Mouse (Mus musculus) ES-Bruce4 (cell line): ENCODE data around the gene Abcc12. TPM values are rescaled to one million over a fixed set of nuclear protein-coding genes. Genes with fewer than 3 reads are reported as not detected.
A peak's percentile ranks its signal among the peaks of the same experiment; 100 is the strongest.

Experiments
- H3K27ac ChIP-seq: 2 replicates; pipeline ENCODE4 v1.5.1; 2012; ENCODE audit warnings: low read length, inconsistent platforms; ENCODE audit not compliant: insufficient read depth
- H3K27me3 ChIP-seq: 2 replicates; pipeline ENCODE4 v1.6.1; 2012; ENCODE audit warnings: mild to moderate bottlenecking, low read length, inconsistent platforms; ENCODE audit not compliant: control insufficient read depth, poor library complexity, insufficient read depth, severe bottlenecking
- H3K36me3 ChIP-seq: 2 replicates; pipeline ENCODE4 v1.6.1; 2012; ENCODE audit warnings: inconsistent platforms, mild to moderate bottlenecking, low read length, moderate library complexity; ENCODE audit not compliant: control insufficient read depth, poor library complexity, insufficient read depth, severe bottlenecking
- H3K4me1 ChIP-seq: one replicate; pipeline ENCODE4 v1.8.1; 2011; ENCODE audit warnings: low read length; ENCODE audit not compliant: control insufficient read depth, insufficient read depth
- H3K4me3 ChIP-seq: 2 replicates; pipeline ENCODE4 v1.5.1; 2011; ENCODE audit warnings: low read depth, mild to moderate bottlenecking, low read length
- H3K9ac ChIP-seq: 2 replicates; pipeline ENCODE4 v1.6.1; 2012; ENCODE audit warnings: low read depth, mild to moderate bottlenecking, inconsistent platforms; ENCODE audit not compliant: poor library complexity, severe bottlenecking
- H3K9me3 ChIP-seq: replicated peaks from 2 replicates; pipeline ENCODE4 v1.6.1; 2012; ENCODE audit warnings: mild to moderate bottlenecking, low read length, inconsistent platforms; ENCODE audit not compliant: control insufficient read depth, poor library complexity, insufficient read depth, severe bottlenecking
- CTCF ChIP-seq: IDR thresholded peaks from one replicate; pipeline ENCODE4 v1.8.1; 2011; ENCODE audit warnings: low read depth, low read length
- EP300 ChIP-seq: IDR thresholded peaks from 2 replicates; pipeline ENCODE4 v1.6.1; 2011; ENCODE audit warnings: low read depth, low read length; ENCODE audit not compliant: insufficient read depth
- POLR2A ChIP-seq: IDR thresholded peaks from one replicate; pipeline ENCODE4 v1.8.1; 2011; ENCODE audit warnings: low read length; ENCODE audit not compliant: insufficient read depth
- polyA plus RNA-seq: library from polyadenylated mRNA; stranded (reverse); fragments of >200 nt; gene quantifications from 2 replicates; pipeline ENCODE4 v1.2.4, GENCODE M21; 2011; ENCODE audit warnings: low read depth; ENCODE audit not compliant: missing spikeins, insufficient read depth, insufficient read length

The Abcc12 gene
- not detected in 2 replicates for polyA plus RNA-seq

DNA sequence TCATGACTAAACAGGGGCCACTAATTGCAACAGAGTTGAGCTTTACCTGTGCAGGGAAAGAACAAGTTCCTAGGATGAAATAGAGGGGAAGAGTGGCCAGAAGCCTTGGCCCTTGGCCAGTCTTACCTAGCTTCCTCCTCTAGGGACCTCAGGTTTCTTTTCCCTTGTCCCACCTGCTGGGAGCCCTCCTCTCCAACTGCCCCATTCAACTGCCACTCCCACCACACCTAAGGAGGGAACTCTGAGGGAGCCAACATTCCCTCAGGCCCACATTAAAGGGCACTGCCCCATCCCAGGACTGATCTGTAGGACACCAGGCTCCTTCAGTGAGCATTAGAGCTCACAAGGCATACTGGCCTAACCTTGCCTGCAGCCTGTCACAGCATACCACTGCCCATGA lies at the start of gene Abcc12:
Gene Abcc12 (minus strand): TSS at position 229 of the 400 bp plus-strand sequence.
- no peaks in the 10 kb centered on the region for H3K27me3 ChIP-seq
- no peaks in the 10 kb centered on the region for H3K4me1 ChIP-seq
- H3K9me3 ChIP-seq, result no peaks in the 10 kb centered on the region
- H3K9ac ChIP-seq, result no peak within 1 kb of the TSS
- no peak within 1 kb of the TSS for H3K4me3 ChIP-seq
- TF ChIP-seq CTCF (no peak), EP300 (no peak), POLR2A (no peak)
- H3K27ac ChIP-seq, result no peak within 1 kb of the TSS
- no peaks in the 10 kb centered on the region for H3K36me3 ChIP-seq

DNA sequence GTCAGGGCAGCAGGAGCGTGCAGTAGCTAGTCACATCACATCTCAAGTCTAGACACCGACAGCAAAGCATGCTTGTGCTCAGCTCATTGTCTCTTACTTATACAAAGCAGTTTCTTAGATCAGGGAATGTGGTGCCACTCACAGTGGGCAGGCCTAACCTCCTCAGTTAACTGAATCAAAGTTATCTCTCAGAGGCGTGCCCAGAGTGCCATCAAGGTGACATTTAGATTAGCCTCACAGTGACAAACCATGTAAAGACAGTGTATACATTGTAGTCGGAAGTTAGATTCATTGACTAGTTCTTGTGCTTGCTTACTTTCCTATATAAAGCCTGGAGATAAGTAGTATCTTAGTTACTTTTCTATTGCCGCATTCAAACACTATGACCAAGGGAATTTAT lies 49.7 kb upstream of the Abcc12 start:
- Histone ChIP-seq H3K9me3 (no peaks in the 10 kb centered on the region), H3K4me3 (no peak overlapping the region), H3K27me3 (no peaks in the 10 kb centered on the region), H3K27ac (no peak overlapping the region), H3K4me1 (no peaks in the 10 kb centered on the region), H3K36me3 (peaks cover 5% of the 10 kb centered on the region; the same call in 1 of the 2 replicates), H3K9ac (no peak overlapping the region)
- TF ChIP-seq CTCF, result no peak
- no peak for TF ChIP-seq POLR2A
- no peak for TF ChIP-seq EP300

DNA sequence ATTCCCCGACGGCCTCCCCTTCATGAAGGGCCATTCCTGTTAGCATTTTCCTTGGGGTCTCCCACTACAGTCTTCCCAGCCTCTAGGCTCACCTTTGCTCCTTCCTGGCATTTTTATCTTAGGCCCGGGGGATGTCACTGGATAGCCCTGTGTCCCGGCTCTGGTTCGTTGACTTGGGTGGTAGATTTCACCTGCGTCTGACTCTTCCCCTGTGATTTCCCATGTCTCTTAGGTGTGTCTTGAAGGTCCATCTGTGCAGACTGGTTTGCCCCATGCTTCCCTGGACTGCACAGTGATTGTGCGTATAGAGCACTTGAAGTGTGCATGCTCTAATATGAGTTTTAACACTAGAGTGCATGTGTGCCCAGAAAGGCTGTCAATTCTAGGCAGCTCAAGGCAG lies 44.4 kb upstream of the Abcc12 start:
- no peak overlapping the region for H3K27ac ChIP-seq
- TF ChIP-seq CTCF (no peak), EP300 (no peak), POLR2A (no peak)

DNA sequence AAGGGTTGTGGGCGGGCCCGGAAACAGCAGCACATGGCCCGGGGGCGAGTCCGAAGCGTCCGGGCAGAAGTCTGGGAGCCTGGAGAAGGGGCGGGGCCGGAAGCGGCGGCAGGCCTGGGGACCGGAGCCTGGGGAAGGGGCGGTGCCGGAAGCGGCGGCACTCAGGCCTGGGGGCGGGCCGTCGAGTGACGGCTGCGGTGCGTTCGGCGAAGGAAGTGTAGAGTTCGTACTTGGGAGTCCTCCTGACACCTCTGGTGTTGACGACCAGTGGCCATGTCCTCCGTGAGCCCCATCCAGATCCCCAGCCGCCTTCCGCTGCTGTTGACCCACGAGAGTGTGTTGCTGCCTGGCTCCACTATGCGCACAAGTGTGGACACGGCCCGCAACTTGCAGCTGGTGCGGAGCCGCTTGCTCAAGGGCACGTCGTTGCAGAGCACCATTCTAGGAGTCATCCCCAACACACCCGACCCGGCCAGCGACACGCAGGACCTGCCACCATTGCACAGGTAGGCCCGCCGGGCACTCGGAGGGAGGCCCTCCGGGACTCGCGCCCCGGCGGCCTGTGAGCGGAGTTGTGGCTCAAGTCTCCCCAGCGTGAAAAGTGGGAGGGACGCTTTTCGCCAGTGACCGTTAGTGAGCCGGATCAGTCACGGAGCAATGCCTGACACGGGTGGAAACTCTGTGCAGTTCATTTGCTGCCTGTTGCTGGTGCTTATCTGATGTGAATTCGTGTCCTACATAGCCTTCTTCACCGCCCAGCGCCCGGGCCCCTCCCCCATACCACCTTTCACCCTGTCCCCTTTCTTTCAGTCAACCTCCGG lies 43.6 kb upstream of the Abcc12 start, which contains the start of gene Lonp2:
Gene Lonp2 (plus strand): TSS at position 133 of the 821 bp plus-strand sequence.
- peak within 1 kb of the TSS; percentile 82 for H3K9ac ChIP-seq
- H3K27me3 ChIP-seq, result no peaks in the 10 kb centered on the region
- TF ChIP-seq EP300 (0 out of 2 replicates have a peak, but pooled peaks have one; percentile 14), POLR2A (peak; percentile 34), CTCF (no peak)
- H3K4me1 ChIP-seq, result peaks cover 1% of the 10 kb centered on the region
- no peaks in the 10 kb centered on the region for H3K9me3 ChIP-seq
- no peaks in the 10 kb centered on the region for H3K36me3 ChIP-seq
- peak within 1 kb of the TSS; percentile 98 for H3K4me3 ChIP-seq
- no peak within 1 kb of the TSS for H3K27ac ChIP-seq

More for the DNA sequence above, 44.4 kb upstream of the Abcc12 start:
- peak overlapping the region; percentile 9; the same call in 1 of the 2 replicates for H3K4me3 ChIP-seq
- no peak overlapping the region for H3K9ac ChIP-seq
- H3K9me3 ChIP-seq, result no peaks in the 10 kb centered on the region
- H3K4me1 ChIP-seq, result peaks cover 1% of the 10 kb centered on the region
- no peaks in the 10 kb centered on the region for H3K36me3 ChIP-seq
- no peaks in the 10 kb centered on the region for H3K27me3 ChIP-seq

DNA sequence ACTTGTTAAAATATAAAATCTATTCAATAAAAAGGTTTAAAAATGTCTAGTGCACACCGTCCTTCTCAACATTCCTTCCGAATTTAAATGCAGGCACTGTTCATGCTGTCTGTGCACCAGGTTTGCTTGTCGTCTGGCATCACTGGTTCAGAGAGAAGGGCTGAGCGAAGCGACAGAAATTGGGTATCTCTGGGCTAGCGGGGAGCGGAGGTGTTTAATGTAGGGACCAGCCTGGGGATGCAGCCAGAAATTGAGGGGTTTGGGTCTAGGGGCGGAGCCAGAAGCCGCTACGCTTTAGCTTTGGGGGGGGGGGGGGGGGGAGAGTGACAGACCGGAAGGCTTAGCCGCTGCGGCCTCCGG lies 43.0 kb upstream of the Abcc12 start:
- Histone ChIP-seq H3K27me3 (no peaks in the 10 kb centered on the region), H3K27ac (no peak overlapping the region), H3K9ac (peak overlapping the region; percentile 82), H3K4me1 (peaks cover 1% of the 10 kb centered on the region), H3K36me3 (no peaks in the 10 kb centered on the region), H3K9me3 (no peaks in the 10 kb centered on the region), H3K4me3 (peak overlapping the region; percentile 98)
- TF ChIP-seq POLR2A (no peak), CTCF (no peak), EP300 (no peak)
